Mouse (Mus musculus): Measurements from ENCODE around the gene Cacna1e.

GRCm38 (mm10) chr1:154887546-154887945 lies 3.2 kb upstream of the Cacna1e start:
- no peak for TF ChIP-seq CTCF (IDR thresholded peaks at IDR 0.05; ENCODE audit: extremely low read depth, insufficient read depth, low read length)
- TF ChIP-seq POLR2A (IDR thresholded peaks at IDR 0.05; ENCODE audit: extremely low read depth, insufficient read depth, low read length): no peak
